Mouse (Mus musculus) layer of hippocampus, postnatal 36 days (tissue): Measurements from ENCODE around the gene Smim10l1. TPM values are rescaled to one million over a fixed set of nuclear protein-coding genes. Genes with fewer than 3 reads are reported as not detected.

ENCODE experiments used
- DNase-seq, 2 experiments: peaks; one replicate each; pipeline ENCODE4 v3.0.0; 2022
- total RNA-seq, 2 experiments: library from RNA; stranded (reverse); gene quantifications; 2 replicates each; pipeline ENCODE4 v1.2.3; 2021

The Smim10l1 gene
- total RNA-seq, result 100 to 1,000 TPM in 1 of 2 experiments, 10 to 100 TPM in 1; 89.9 to 103 TPM

GRCm38 (mm10) chr6:133104609-133104921, at the start of gene Smim10l1:
Gene Smim10l1, plus strand, starts transcription at chr6:133104909.
- no peak for DNase-seq

DNA sequence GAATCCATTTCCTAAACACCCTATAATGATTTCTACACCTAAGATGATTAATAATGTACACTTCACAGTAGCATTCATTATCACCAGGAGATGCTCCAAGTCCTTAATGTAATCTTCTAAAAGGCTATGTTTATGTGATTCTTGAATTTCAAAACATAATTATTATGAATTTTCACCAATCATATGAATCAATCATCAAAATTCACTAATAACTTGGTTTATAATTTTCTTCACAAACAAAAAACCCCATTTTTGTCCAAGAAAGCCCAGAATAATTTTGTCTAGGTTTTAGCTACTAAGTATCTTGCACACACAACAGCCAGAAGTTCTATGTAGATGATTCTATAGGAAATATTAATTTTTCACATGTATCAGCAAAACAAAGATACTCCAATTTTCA, 49.0 kb upstream of the Smim10l1 start, which contains the start of gene Tas2r140:
Tas2r140 (minus strand) TSS at position 101 of the 400 bp plus-strand sequence.
- no peak for DNase-seq

DNA sequence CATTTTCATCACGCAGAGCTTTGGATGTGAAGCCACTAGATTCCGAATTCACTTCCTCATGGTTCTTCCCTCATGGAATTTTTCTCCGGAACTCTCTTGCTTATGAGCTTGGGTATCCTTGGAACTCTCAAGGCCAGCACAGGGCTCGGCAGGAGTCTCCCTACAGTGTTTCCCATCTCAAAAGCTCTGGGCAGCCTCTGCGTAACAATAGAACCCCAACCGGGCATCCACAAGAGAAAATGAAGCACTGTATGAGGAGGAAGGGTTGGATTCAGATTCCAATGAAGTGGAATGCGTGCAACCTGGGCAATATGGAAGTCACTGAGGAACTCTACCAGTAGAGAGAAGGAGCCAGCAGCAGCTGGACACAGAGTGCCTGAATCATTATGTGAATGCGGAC, 12.5 kb upstream of the Smim10l1 start:
- no peak for DNase-seq

DNA sequence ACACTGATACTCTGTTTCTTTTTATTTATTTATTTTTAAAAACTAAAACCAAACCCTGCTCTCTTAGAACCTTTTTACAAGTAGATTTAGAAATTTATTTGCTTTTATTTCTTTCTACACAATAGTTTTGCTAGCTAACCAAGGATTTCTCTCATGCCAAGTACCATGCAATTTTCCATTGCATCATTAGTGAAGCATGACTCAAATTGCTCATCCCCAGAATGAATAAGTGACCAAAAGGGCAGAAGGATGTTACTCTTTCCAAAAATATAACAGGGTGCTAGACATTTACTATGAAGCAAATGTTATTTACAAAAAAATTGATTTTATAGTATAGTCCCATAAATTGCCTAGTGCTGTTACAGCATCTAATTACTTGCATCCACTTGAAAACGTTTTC, 2.3 kb upstream of the Smim10l1 start:
- DNase-seq, result no peak

GRCm38 (mm10) chr6:133104922-133105859, 482 bp downstream of the Smim10l1 start:
- peak; percentile 81 to 82 for DNase-seq

Other genes starting within 250 kb of the Smim10l1 start
- gene Tas2r116, start 249.5 kb upstream of the Smim10l1 start, total RNA-seq, result not detected
- gene Tas2r110, start 236.9 kb upstream of the Smim10l1 start, total RNA-seq, result not detected
- gene Tas2r113, start 211.9 kb upstream of the Smim10l1 start, total RNA-seq, result not detected
- not detected for gene Tas2r125, start 195.3 kb upstream of the Smim10l1 start, total RNA-seq
- not detected for gene Tas2r129, start 153.8 kb upstream of the Smim10l1 start, total RNA-seq
- not detected for gene Tas2r131, start 147.0 kb upstream of the Smim10l1 start, total RNA-seq
- gene Tas2r109, start 123.9 kb upstream of the Smim10l1 start, total RNA-seq, result not detected
- not detected for gene Tas2r103, start 67.8 kb upstream of the Smim10l1 start, total RNA-seq
- gene Tas2r140, start 49.1 kb upstream of the Smim10l1 start, total RNA-seq, result not detected
- not detected for gene 5530400C23Rik, start 187.3 kb downstream of the Smim10l1 start, total RNA-seq